Mouse (Mus musculus) embryonic facial prominence, embryonic 11.5 days (tissue): Measurements from ENCODE around the gene Slc4a1. TPM values are rescaled to one million over a fixed set of nuclear protein-coding genes. Genes with fewer than 3 reads are reported as not detected.

Experiments used
- ATAC-seq: fragments of 200-750 bp; cut with Nextera tagmentation; replicated peaks from 2 replicates; pipeline ENCODE4 v1.8.0; 2017; ENCODE audit warnings: low read depth; ENCODE audit not compliant: insufficient number of reproducible peaks, low FRiP score, low TSS enrichment
- DNase-seq: peaks from one replicate; pipeline ENCODE4 v3.0.0-alpha.2; 2015; ENCODE audit warnings: low spot score
- H3K27ac ChIP-seq: fragments of 300-500 bp; sonication (generic); replicated peaks from 2 replicates; pipeline ENCODE4 v1.5.1; 2014; ENCODE audit warnings: mild to moderate bottlenecking, low read depth, low read length, control low read depth
- H3K27me3 ChIP-seq: fragments of 300-500 bp; sonication (generic); 2 replicates; pipeline ENCODE4 v1.6.1; 2014; ENCODE audit warnings: mild to moderate bottlenecking, low read length, moderate library complexity, mixed read lengths; ENCODE audit not compliant: control insufficient read depth, insufficient read depth
- H3K36me3 ChIP-seq: fragments of 300-500 bp; sonication (generic); replicated peaks from 2 replicates; pipeline ENCODE4 v1.6.1; 2014; ENCODE audit warnings: low read depth, mild to moderate bottlenecking, low read length, moderate library complexity, mixed read lengths; ENCODE audit not compliant: control insufficient read depth, insufficient read depth
- H3K4me1 ChIP-seq: fragments of 300-500 bp; sonication (generic); 2 replicates; pipeline ENCODE4 v1.6.1; 2014; ENCODE audit warnings: low read length, mixed read lengths; ENCODE audit not compliant: control insufficient read depth, insufficient read depth
- H3K4me2 ChIP-seq: fragments of 300-500 bp; sonication (generic); 2 replicates; pipeline ENCODE4 v1.6.1; 2014; ENCODE audit warnings: low read depth, mild to moderate bottlenecking, control low read depth, low read length, moderate library complexity
- H3K4me3 ChIP-seq: fragments of 300-500 bp; sonication (generic); 2 replicates; pipeline ENCODE4 v1.5.1; 2014; ENCODE audit warnings: low read depth, low read length, control low read depth
- H3K9ac ChIP-seq: fragments of 300-500 bp; sonication (generic); replicated peaks from 2 replicates; pipeline ENCODE4 v1.6.1; 2014; ENCODE audit warnings: mild to moderate bottlenecking, control low read depth, low read length
- H3K9me3 ChIP-seq: fragments of 300-500 bp; sonication (generic); replicated peaks from 2 replicates; pipeline ENCODE4 v1.6.1; 2016; ENCODE audit warnings: mild to moderate bottlenecking, low read length, inconsistent platforms, mixed read lengths; ENCODE audit not compliant: control insufficient read depth
- WGBS: fragments of 180-500 bp; shearing (Covaris S2); extraction: QIAGEN DNeasy Blood & Tissue Kit; methylation state at CpG from one replicate; pipeline ENCODE4 v1.1.7; 2014; 5-methylcytosine and 5-hydroxymethylcytosine counted together
- polyA plus RNA-seq: library from polyadenylated mRNA; unstranded; fragments of >200 nt; fragmentation: Nextera tagmentation; extraction: Ambion mirVana; gene quantifications from 2 replicates; pipeline ENCODE4 v1.2.1, GENCODE M21; 2014

The Slc4a1 gene
- polyA plus RNA-seq, 1 experiment from 2014 or later = 25.8 TPM

DNA sequence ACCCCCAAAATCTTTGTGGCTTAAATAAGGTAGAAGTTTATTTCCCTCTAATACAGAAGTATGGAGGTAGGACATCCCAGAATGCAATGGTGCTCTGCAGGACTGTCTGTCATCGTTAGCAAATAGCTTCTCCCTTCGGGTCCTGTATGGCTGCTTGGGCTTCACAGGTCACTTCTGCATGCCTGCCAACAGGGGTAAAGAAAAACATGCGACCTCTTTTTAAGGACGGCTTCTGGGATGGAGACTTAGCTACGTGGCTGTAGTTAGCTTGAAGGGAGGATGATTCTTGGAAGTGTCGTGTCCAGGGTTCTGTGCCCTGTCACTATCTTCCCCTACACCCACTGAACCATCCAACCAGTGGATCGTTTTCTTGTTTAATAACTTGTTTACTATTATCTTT, 4.3 kb upstream of the Slc4a1 start:
- no peak overlapping the region for H3K4me3 ChIP-seq
- ATAC-seq (no peak), DNase-seq (no peak)
- no peaks in the 10 kb centered on the region for H3K4me1 ChIP-seq
- no peak overlapping the region for H3K4me2 ChIP-seq
- H3K9ac ChIP-seq = no peak overlapping the region
- no peaks in the 10 kb centered on the region for H3K36me3 ChIP-seq
- no peak overlapping the region for H3K27ac ChIP-seq
- H3K27me3 ChIP-seq = no peaks in the 10 kb centered on the region
- WGBS = 43% methylated on average over 7 of the region's 7 CpGs
- H3K9me3 ChIP-seq = no peaks in the 10 kb centered on the region

DNA sequence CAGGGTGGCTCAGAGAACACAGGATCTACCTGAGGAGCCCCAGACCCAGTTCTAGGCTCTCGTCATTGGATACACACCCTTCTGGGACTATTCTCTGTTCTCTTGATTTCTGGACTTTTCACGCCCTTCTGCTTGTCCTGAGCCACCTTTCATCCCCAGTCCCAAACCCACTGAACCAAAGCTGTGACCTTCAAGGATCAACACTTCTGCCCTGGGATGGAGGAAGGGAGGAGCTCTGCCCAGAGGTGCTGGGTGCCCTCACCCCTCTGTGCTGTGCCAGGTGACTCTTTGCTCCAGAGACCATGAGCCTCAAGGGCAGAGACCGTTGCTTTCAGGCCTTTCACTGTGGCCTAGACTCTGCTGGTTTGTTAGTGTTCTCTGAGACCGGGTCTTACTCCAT, 3.3 kb upstream of the Slc4a1 start:
- Histone ChIP-seq H3K4me3 (no peak overlapping the region), H3K4me2 (no peak overlapping the region), H3K4me1 (no peaks in the 10 kb centered on the region), H3K27me3 (no peaks in the 10 kb centered on the region), H3K36me3 (no peaks in the 10 kb centered on the region), H3K27ac (no peak overlapping the region), H3K9me3 (no peaks in the 10 kb centered on the region), H3K9ac (no peak overlapping the region)
- DNase-seq (no peak), ATAC-seq (no peak)
- 71% methylated on average over 4 of the region's 4 CpGs for WGBS

- 87% methylated on average over 5 of the region's 5 CpGs for WGBS
- Histone ChIP-seq H3K4me2 (no peak overlapping the region), H3K4me1 (no peaks in the 10 kb centered on the region), H3K9ac (no peak overlapping the region), H3K27me3 (no peaks in the 10 kb centered on the region), H3K4me3 (no peak overlapping the region), H3K9me3 (no peaks in the 10 kb centered on the region), H3K27ac (no peak overlapping the region), H3K36me3 (no peaks in the 10 kb centered on the region)
- no peak for DNase-seq
- ATAC-seq = no peak
Observed at GRCm38 (mm10) chr11:102368347-102368746, 2.3 kb upstream of the Slc4a1 start.

GRCm38 (mm10) chr11:102367504-102368280, 1.7 kb upstream of the Slc4a1 start:
- H3K36me3 ChIP-seq = no peaks in the 10 kb centered on the region
- H3K27me3 ChIP-seq = no peaks in the 10 kb centered on the region
- no peaks in the 10 kb centered on the region for H3K9me3 ChIP-seq
- no peak overlapping the region for H3K4me2 ChIP-seq
- no peak overlapping the region for H3K27ac ChIP-seq
- no peaks in the 10 kb centered on the region for H3K4me1 ChIP-seq
- 71% methylated on average over 9 of the region's 9 CpGs for WGBS
- H3K4me3 ChIP-seq = no peak overlapping the region
- no peak for ATAC-seq
- no peak for DNase-seq
- no peak overlapping the region for H3K9ac ChIP-seq

DNA sequence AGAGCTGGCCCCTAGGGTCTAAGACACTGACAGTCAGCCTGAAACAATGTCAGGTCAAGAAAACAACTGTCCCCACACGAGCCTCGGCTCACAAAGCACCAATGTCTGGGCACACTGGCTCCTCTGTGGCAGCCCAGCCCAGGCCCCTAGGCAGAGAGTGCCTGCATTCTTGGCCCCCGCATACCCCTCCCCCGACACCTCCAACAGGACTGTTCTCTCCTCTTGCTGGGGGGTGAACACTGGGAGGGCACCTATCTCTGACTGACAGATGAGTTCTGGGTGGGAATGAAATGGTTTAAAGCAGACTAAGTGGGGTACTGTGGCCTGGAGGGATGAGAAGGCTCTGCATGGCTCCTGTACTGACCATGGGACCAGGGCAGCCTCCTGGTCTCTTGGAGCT, 304 bp downstream of the Slc4a1 start:
- Histone ChIP-seq H3K9ac (no peak overlapping the region), H3K4me1 (no peaks in the 10 kb centered on the region), H3K4me3 (no peak overlapping the region), H3K27ac (no peak overlapping the region), H3K4me2 (no peak overlapping the region), H3K27me3 (no peaks in the 10 kb centered on the region), H3K36me3 (no peaks in the 10 kb centered on the region), H3K9me3 (no peaks in the 10 kb centered on the region)
- DNase-seq (no peak), ATAC-seq (no peak)
- WGBS = 23% methylated on average over 4 of the region's 4 CpGs

DNA sequence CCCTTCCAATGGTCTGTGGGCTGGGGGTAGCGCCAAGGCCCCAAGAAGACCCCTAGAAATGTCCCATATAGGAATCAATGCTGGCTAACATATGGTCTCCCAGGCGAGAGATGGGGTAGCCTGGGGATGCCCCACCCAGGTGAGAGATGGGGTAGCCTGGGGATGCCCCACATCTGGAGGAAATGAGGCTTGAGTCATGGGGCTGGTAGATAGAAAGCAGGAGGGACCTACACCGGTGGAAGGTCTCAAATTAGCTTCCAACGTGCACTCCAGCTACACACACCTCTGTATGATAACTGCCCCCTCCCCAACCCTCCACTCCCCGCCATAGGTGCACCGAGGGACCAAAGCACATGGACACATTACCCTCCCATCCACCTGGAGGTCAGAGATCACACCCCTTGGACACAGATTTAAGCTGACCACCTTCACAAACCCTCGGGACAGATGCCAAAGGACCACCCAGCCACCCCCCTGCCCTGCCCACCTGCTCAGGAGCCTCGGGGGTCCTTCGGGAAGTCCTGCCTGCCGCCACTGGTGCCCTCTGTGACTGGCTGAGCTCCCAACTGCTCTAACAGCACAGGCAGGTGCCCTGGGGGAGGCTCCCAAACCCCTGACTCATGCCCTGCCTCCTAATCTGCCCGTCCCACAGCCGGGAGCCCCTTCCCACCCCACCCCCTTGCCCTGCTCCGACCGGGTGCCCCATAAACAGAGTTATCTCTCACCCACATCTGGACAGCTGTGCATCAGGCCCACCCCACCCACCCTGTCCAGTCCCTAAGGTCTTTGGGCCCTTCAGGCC, 1.2 kb downstream of the Slc4a1 start:
- whole genome bisulfite sequencing = 70% methylated on average over 14 of the region's 14 CpGs
- H3K4me3 ChIP-seq = no peak overlapping the region
- 0 out of 2 replicates have a peak, but pooled peaks have one; percentile 44 for ATAC-seq

GRCm38 (mm10) chr11:102363623-102364022, 2.4 kb downstream of the Slc4a1 start:
- Histone ChIP-seq H3K4me3 (no peak overlapping the region), H3K4me2 (no peak overlapping the region), H3K9me3 (no peaks in the 10 kb centered on the region), H3K27ac (no peak overlapping the region), H3K9ac (no peak overlapping the region), H3K36me3 (no peaks in the 10 kb centered on the region), H3K4me1 (no peaks in the 10 kb centered on the region), H3K27me3 (no peaks in the 10 kb centered on the region)
- DNase-seq (no peak), ATAC-seq (no peak)
- WGBS = 43% methylated on average over 2 of the region's 2 CpGs

More for the DNA sequence above, 1.2 kb downstream of the Slc4a1 start:
- no peak for DNase-seq
- Histone ChIP-seq H3K27ac (no peak overlapping the region), H3K27me3 (no peaks in the 10 kb centered on the region), H3K9ac (no peak overlapping the region), H3K4me2 (no peak overlapping the region), H3K36me3 (no peaks in the 10 kb centered on the region), H3K9me3 (no peaks in the 10 kb centered on the region), H3K4me1 (no peaks in the 10 kb centered on the region)
